Mouse (Mus musculus) ES-Bruce4 (cell line): ENCODE measurements around the gene Unc45a. TPM values are rescaled to one million over a fixed set of nuclear protein-coding genes. Genes with fewer than 3 reads are reported as not detected.
A peak's percentile ranks its signal among the peaks of the same experiment; 100 is the strongest.

ENCODE experiments used
- H3K27ac ChIP-seq: 2 replicates; pipeline ENCODE4 v1.5.1; 2012; ENCODE audit warnings: low read length, inconsistent platforms; ENCODE audit not compliant: insufficient read depth
- H3K27me3 ChIP-seq: 2 replicates; pipeline ENCODE4 v1.6.1; 2012; ENCODE audit warnings: mild to moderate bottlenecking, low read length, inconsistent platforms; ENCODE audit not compliant: control insufficient read depth, poor library complexity, insufficient read depth, severe bottlenecking
- H3K36me3 ChIP-seq: 2 replicates; pipeline ENCODE4 v1.6.1; 2012; ENCODE audit warnings: inconsistent platforms, mild to moderate bottlenecking, low read length, moderate library complexity; ENCODE audit not compliant: control insufficient read depth, poor library complexity, insufficient read depth, severe bottlenecking
- H3K4me1 ChIP-seq: one replicate; pipeline ENCODE4 v1.8.1; 2011; ENCODE audit warnings: low read length; ENCODE audit not compliant: control insufficient read depth, insufficient read depth
- H3K4me3 ChIP-seq: 2 replicates; pipeline ENCODE4 v1.5.1; 2011; ENCODE audit warnings: low read depth, mild to moderate bottlenecking, low read length
- H3K9ac ChIP-seq: 2 replicates; pipeline ENCODE4 v1.6.1; 2012; ENCODE audit warnings: low read depth, mild to moderate bottlenecking, inconsistent platforms; ENCODE audit not compliant: poor library complexity, severe bottlenecking
- H3K9me3 ChIP-seq: replicated peaks from 2 replicates; pipeline ENCODE4 v1.6.1; 2012; ENCODE audit warnings: mild to moderate bottlenecking, low read length, inconsistent platforms; ENCODE audit not compliant: control insufficient read depth, poor library complexity, insufficient read depth, severe bottlenecking
- CTCF ChIP-seq: IDR thresholded peaks from one replicate; pipeline ENCODE4 v1.8.1; 2011; ENCODE audit warnings: low read depth, low read length
- EP300 ChIP-seq: IDR thresholded peaks from 2 replicates; pipeline ENCODE4 v1.6.1; 2011; ENCODE audit warnings: low read depth, low read length; ENCODE audit not compliant: insufficient read depth
- POLR2A ChIP-seq: IDR thresholded peaks from one replicate; pipeline ENCODE4 v1.8.1; 2011; ENCODE audit warnings: low read length; ENCODE audit not compliant: insufficient read depth
- polyA plus RNA-seq: library from polyadenylated mRNA; stranded (reverse); fragments of >200 nt; gene quantifications from 2 replicates; pipeline ENCODE4 v1.2.4, GENCODE M21; 2011; ENCODE audit warnings: low read depth; ENCODE audit not compliant: missing spikeins, insufficient read depth, insufficient read length

The Unc45a gene
- polyA plus RNA-seq, 1 experiment, result 24.0 TPM

DNA sequence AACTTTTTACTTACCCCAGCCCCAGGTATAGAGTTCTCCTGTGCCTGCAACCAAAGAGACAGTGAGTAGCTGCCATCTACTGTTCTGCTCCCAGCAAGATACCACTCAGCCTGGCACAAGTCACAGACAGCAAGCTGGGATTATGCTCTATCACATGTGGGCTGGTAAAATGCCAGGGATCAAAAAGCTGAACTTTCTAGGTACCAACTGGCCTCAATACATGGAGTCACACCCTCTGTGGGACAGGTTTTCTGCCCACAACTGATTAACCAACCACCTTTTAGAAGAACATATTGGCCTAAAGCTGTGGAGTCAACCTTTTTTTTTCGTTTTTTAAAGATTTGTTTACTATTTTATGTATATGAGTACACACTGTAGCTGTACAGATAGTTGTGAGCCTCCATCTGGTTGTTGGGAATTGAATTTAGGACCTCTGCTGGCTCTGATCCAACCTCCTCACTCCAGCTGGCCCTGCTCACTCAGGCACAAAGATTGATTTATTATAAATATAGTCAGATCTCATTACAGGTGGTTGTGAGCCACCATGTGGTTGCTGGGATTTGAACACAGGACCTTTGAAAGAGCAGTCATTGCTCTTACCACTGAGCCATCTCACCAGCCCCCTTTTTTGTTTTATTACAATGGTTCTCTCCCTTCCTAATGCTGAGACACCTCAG is 23.2 kb downstream of the Unc45a start:
- peaks cover 39% of the 10 kb centered on the region for H3K36me3 ChIP-seq
- no peaks in the 10 kb centered on the region for H3K9me3 ChIP-seq
- no peak overlapping the region for H3K27ac ChIP-seq
- no peaks in the 10 kb centered on the region for H3K4me1 ChIP-seq
- no peak overlapping the region for H3K9ac ChIP-seq
- H3K4me3 ChIP-seq, result no peak overlapping the region
- no peak for TF ChIP-seq POLR2A
- TF ChIP-seq CTCF, result no peak
- TF ChIP-seq EP300, result no peak
- H3K27me3 ChIP-seq, result no peaks in the 10 kb centered on the region

- Histone ChIP-seq H3K27ac (no peak overlapping the region), H3K9ac (no peak overlapping the region), H3K4me3 (no peak overlapping the region), H3K36me3 (peaks cover 57% of the 10 kb centered on the region), H3K27me3 (no peaks in the 10 kb centered on the region), H3K9me3 (no peaks in the 10 kb centered on the region), H3K4me1 (no peaks in the 10 kb centered on the region)
- TF ChIP-seq EP300 (no peak), POLR2A (no peak), CTCF (no peak)
These were observed 25.1 kb downstream of the Unc45a start for GRCm38 (mm10) chr7:80315733-80316132.

DNA sequence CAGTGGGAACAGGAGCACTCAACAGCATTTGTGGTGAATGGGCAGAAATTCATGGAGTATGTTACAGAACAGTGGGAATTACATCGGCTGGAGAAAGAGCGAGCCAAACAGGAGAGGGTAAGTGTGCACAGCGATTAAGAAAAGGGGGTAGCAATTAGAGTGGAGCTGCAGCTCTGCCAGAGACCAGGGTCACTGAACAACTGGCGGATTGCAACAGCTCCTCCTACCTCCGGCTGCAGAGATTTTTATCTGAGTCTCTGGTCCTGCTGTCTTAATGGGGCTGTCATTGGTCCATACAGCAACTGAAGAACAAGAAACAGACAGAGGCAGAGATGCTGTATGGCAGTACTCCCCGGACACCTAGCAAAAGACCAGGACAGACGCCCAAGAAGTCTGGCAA is 30.0 kb downstream of the Unc45a start:
- Histone ChIP-seq H3K9me3 (no peaks in the 10 kb centered on the region), H3K4me3 (no peak overlapping the region), H3K27ac (no peak overlapping the region), H3K36me3 (peaks cover 94% of the 10 kb centered on the region), H3K9ac (no peak overlapping the region), H3K4me1 (no peaks in the 10 kb centered on the region), H3K27me3 (no peaks in the 10 kb centered on the region)
- TF ChIP-seq POLR2A (no peak), CTCF (no peak), EP300 (no peak)

DNA sequence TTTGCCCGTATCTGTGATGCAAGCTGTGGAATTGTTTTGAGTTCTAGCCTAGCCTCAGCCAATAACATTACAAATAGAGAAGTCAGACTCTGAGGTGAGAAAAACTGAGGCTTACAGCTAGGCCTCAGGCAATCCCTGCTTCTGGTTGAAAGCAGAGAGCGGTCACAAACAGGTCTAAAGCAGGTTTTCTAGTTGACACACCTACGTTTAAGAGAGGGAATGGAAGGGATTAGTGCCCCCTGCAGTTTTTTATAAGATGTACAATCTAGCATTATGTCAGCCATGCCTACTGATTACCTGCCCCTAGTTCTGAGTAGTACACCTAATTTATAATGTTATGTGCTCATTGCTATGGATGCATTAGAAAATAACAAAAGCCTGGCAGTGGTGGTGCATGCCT is 33.0 kb downstream of the Unc45a start:
- Histone ChIP-seq H3K9ac (no peak overlapping the region), H3K4me3 (no peak overlapping the region), H3K4me1 (no peaks in the 10 kb centered on the region), H3K36me3 (peaks cover 97% of the 10 kb centered on the region), H3K27me3 (no peaks in the 10 kb centered on the region), H3K27ac (no peak overlapping the region; the same call in 1 of the 2 replicates), H3K9me3 (no peaks in the 10 kb centered on the region)
- TF ChIP-seq EP300 (no peak), CTCF (no peak), POLR2A (no peak)

DNA sequence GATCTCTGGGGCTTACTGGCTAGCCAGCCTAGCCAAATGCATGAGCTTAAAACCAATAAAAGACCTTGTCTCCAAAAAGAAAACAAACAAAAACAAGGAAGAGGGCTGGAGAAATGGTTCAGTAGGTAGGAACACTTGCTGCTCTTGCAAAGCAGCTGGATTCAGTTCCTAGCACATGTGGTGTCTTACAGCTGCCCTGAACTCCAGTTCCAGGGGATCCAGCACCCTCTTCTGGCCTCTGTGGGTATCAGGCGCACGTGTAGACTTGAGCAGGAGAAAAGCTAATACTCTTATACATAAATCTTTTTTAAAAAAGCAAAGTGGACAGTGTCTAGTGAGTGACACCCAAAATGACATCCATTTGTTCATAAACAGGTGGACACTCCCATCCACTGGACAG is 39.3 kb downstream of the Unc45a start:
- Histone ChIP-seq H3K4me1 (no peaks in the 10 kb centered on the region), H3K36me3 (peaks cover 70% of the 10 kb centered on the region), H3K9ac (no peak overlapping the region), H3K4me3 (no peak overlapping the region), H3K27ac (no peak overlapping the region), H3K27me3 (no peaks in the 10 kb centered on the region), H3K9me3 (no peaks in the 10 kb centered on the region)
- TF ChIP-seq EP300, result no peak
- no peak for TF ChIP-seq POLR2A
- TF ChIP-seq CTCF, result peak; percentile 51

GRCm38 (mm10) chr7:80299568-80299967 is 41.2 kb downstream of the Unc45a start:
- Histone ChIP-seq H3K9ac (no peak overlapping the region), H3K9me3 (no peaks in the 10 kb centered on the region), H3K27me3 (no peaks in the 10 kb centered on the region), H3K4me1 (no peaks in the 10 kb centered on the region), H3K36me3 (peaks cover 55% of the 10 kb centered on the region), H3K27ac (no peak overlapping the region), H3K4me3 (no peak overlapping the region)
- TF ChIP-seq EP300 (no peak), POLR2A (no peak), CTCF (no peak)
